In the genomic region with DNA sequence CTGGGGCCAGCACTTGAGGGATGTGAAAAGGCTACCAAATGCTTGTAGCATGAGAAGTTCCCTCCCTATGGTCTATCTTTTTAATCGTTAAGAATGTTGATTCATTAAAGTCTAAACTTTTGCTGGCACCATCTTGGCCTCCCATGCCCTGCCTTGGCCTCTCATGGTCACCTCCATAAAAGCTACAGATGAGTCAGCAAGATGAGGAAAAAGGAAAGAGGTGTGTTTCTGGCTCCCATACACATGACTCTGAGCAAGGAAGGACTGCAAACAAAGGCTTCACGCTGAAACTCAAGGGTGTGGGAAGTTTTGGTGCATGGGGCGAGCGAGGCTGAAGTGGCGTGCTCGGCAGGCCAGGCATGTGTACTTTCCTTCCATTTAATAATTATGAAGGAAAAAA, we compare ENCODE assay signal across 12 mouse cellular contexts.
"Had no signal": no experiment of that assay in that cellular context is flagged by ENCODE, and none has a peak within 500 bp of the region (broad histone marks: within the 10 kb centered on the region; RNA-seq: fewer than 3 reads in every experiment).

No protein-coding gene starts in this region.

- H3K9ac ChIP-seq: liver, embryonic 15.5 days; lung, embryonic 14.5 days; midbrain, embryonic 13.5 days had no signal

- H3K4me2 ChIP-seq: liver, embryonic 11.5 days; liver, embryonic 15.5 days; lung, embryonic 14.5 days; midbrain, embryonic 13.5 days had no signal

- ATAC-seq: intestine, embryonic 16.5 days; midbrain, embryonic 13.5 days had no signal

- DNase-seq: kidney, adult 2 months; kidney, postnatal 25 days; lung, embryonic 14.5 days; right cerebral cortex, postnatal 14 days; thymus, adult 18-20 months; thymus, postnatal 14 days had no signal

- H3K27me3 ChIP-seq: liver, embryonic 15.5 days; midbrain, embryonic 13.5 days had no signal

- H3K27ac ChIP-seq: left cerebral cortex, adult 2 months; limb, embryonic 10.5 days; liver, embryonic 15.5 days; midbrain, embryonic 13.5 days had no signal

- H3K4me3 ChIP-seq: left cerebral cortex, adult 2 months; limb, embryonic 10.5 days; liver, embryonic 15.5 days; midbrain, embryonic 13.5 days had no signal

- H3K4me1 ChIP-seq: liver, embryonic 15.5 days; midbrain, embryonic 13.5 days had no signal

- H3K36me3 ChIP-seq: limb, embryonic 10.5 days; liver, embryonic 15.5 days; midbrain, embryonic 13.5 days had no signal

- H3K9me3 ChIP-seq: limb, embryonic 10.5 days; liver, embryonic 15.5 days; midbrain, embryonic 13.5 days had no signal
